Mouse (Mus musculus): ENCODE measurements around the gene Gpr63.
"Not testable (repeated sequence)": the region's sequence is repeated elsewhere in the genome, so short reads cannot be mapped to it uniquely, and the experiment has no call there.

Gpr63 gene

GRCm38 (mm10) chr4:25035806-25036205 lies 69.6 kb downstream of the Gpr63 start:
- CTCF ChIA-PET, result interaction anchor here in 1 of 4 experiments (0.7 kb wide), 1 partner anchor 26 kb away, joined by 3 read pairs; no protein-coding TSS in a partner anchor
- POLR2A ChIA-PET, result interaction anchor here in 2 of 4 experiments (0.5 to 0.7 kb wide), 2 partner anchors 18 to 389 kb away, joined by 3 to 6 read pairs; no protein-coding TSS in a partner anchor

DNA sequence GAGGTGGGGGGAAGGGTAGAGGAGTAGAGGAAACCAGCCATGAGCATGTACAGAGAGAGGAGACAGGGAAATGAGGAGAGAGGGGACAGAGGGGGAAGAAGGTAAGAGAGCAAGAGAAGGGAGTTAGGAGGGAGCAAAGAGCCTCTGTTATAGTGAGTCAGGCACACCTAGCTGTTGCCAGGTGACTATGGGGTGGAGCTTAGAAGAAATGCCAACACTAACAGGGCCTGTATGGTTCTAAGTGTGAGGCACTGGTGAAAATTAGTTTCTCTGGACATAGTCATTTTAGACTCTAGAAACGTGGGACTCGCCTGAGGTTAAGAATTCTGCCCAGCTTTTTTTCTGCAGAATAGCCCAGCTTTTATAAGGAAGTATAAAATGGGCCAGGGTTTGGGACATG lies 71.1 kb downstream of the Gpr63 start:
- ChIA-PET CTCF (interaction anchor here in 1 of 4 experiments (0.5 kb wide), 1 partner anchor 1443 kb away, joined by 4 read pairs; no protein-coding TSS in a partner anchor), POLR2A (no interaction called here)

DNA sequence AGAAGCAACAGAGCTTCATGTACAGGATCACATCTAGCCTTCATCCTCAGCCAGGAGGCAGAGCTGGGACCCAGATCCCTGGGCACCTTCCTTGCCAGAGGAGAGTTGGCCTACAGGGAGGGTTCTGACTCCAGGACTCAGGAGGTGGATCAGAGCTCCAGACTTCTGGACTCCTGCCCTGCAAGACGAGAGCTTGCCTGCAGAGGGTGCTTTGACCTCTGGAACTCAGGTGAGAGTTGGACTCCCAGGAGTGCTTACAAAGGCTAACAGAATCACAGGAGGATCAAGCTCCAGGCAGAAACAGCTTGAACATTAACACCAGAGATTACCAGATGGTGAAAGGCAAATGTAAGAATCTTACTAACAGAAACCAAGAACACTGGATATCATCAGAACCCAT lies 89.3 kb downstream of the Gpr63 start:
- POLR2A ChIA-PET, CTCF ChIA-PET: not testable (repeated sequence)
